Mouse (Mus musculus) c-Kit-negative CD71-positive TER-119-positive erythroid progenitor cells, embryonic 14.5 days (primary cell): Measurements from ENCODE around the gene Blnk.

Source experiments
- DNase-seq: peaks from one replicate; pipeline ENCODE4 v3.0.0-alpha.2; 2013; ENCODE audit warnings: low read depth, low spot score

Blnk gene

DNA sequence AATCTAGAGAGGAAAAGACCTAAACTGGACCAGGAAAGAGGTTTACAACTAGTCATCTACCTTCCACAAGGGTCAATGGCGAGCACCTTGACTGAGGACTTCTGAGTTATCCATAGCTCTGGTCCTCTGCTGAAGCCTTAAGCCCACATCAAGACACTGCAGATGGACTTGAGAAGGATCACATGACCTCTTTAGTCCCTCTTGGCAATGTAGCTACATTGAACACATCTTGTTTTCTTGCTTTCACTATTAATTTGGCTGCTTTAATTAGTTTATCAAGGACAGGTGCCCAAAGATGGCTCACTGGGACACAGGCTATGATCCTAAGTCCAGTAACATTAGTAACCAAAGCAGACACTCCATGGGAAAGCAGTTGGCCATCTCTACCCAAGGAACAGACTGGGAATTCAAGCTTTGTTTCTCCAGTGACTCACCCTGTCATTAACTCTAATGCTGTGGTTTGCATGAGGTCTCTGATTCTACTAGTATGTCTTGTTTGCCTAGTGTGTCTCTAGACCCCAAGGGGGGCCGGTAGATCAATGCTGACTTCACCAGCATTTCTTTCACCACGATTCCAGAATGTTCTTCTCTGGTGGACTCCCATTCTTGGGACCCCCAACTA, 9.5 kb upstream of the Blnk start:
- DNase-seq, result no peak

GRCm38 (mm10) chr19:40999569-40999968, 5.2 kb upstream of the Blnk start:
- DNase-seq, result peak; percentile 20

DNA sequence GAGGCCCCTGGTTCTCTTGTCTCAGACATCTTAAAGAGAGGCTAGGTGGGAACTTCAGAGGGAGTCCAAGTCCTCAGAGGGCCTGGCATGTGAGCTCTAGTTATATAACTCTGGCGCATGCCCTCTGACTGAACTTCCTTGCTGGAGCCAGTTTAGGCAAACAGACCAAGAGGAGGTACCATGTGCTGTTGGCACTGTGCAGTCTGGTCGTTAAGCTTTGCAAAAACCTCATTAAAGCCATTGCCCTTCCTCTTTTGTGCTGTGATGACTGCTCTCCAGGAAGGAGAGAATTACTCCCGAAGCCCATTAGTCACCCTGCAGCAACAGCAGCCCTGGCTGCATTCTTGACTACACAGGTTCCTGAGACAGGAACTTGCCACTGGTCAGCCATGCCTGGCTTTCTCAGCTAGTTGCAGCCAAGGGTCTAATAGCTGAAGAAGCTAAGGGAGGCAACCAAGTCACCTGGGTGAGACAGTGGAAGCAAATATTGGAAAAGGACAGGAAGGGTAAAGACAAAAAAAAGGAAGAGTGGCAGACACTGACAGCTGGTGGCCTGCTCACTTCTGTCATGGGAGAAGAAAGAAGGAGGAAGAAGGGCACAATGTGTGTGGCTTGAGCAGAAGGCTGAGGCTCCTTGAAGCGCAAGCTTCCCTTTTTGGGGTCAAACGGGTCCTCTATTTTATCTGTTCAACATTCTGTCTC, 4.3 kb upstream of the Blnk start:
- no peak for DNase-seq

GRCm38 (mm10) chr19:40996722-40997121, 2.4 kb upstream of the Blnk start:
- DNase-seq, result no peak

DNA sequence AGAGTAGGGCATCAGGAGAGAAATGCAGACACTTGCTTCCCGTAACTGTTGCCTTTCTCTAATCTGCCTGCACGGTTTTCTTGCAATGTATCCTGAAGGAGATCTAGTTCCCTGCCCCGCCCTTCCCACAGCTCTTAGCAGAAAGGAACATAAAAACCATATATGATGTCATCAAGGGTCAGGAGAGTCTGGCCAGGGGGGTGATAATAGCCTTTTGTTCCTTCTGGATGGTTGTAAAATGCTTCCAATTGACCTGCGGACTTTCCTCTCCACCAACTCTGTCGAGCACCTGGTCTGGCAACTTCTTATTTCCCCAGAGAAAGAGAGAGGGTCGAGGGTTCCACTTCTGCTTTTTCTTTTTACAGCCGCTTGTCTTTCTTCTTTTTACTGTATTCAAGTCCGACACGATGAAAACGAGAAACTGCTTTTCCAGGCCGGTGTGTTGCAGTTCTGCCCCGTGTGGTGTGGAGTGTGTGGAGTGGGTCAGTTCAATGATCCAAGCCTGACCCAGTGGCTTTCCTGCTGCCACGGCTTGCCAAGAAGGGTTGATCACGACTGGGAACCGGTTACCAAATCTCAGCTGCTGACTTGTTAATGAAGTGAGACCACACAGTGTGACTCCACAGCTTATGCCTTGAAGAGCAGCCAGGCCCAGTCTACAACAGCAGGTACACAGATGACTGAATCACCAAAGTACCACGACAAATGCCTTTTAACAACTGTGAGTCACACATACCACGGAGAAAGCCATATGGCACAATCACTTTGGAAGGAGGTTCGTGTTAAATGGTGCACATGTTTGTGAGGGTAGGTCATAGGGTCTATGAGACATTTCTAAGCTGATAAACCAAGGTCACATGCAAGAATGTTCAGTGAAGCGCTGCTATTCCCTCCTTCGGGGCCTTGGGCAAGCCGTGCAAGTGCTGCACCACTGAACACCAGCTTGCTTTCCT, 1.4 kb upstream of the Blnk start:
- no peak for DNase-seq

GRCm38 (mm10) chr19:40994911-40995310, 576 bp upstream of the Blnk start:
- DNase-seq, result no peak

DNA sequence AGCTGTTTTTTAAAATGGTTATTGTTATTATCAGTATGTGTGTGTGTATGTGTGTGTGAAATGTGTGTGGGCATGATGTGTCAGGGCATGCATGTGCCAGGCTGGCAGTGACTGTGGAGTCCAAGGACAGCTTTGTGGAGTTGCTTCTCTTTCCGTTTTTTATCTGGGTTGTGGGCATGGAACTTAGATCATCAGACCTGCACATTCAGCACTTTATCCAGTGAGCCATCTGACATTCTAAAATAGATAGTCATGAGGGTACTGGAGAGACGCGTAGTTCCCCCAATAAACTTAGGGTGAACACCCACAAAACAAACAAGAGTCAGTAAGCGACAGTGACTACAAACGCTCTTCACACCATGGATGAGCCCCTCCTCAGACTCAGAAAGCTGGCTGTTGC, 979 bp downstream of the Blnk start:
- no peak for DNase-seq

GRCm38 (mm10) chr19:40992517-40993044, 1.8 kb downstream of the Blnk start:
- no peak for DNase-seq

DNA sequence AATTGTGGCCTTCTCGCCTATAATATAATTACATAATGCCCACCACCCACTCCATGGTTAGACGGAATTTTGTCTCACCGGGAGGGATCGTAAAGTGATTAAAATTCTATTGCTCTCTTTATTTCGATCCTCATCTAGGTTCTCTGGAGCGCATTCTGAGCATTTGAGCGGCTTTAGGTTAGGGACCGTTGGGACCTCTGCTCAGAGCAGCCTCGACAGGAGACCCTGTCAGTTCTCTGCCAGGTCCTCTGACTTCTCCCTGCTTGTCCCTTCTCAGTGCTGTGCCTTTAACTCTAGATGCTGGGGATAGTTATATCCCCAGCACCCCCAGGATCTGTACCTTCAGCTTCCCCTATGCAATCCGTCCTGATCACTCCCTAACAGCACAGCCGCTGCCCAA, 2.2 kb downstream of the Blnk start:
- no peak for DNase-seq

DNA sequence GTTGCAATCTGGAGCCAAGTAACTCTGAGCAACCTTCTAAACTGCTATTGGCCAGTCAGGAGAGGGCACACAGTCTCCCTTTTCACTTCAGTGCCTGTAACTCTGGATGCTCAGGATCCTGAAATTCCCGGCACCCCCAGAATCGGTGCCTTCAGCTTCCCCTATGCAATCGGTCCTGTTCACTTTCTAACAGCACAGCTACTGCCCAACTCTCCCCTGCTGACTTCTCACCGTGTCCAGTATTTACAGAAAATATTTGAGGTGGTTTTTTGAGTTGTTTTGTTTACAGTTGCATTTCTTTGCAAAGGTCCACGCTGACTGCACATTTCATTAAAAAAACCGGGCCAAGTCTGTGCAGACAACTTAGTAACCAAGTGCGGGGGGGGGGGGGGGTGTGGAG, 2.7 kb downstream of the Blnk start:
- DNase-seq, result no peak

GRCm38 (mm10) chr19:40990781-40991343, 3.5 kb downstream of the Blnk start:
- DNase-seq, result no peak

GRCm38 (mm10) chr19:40989961-40990600, 4.3 kb downstream of the Blnk start:
- no peak for DNase-seq

- DNase-seq, result no peak
These were observed 5.5 kb downstream of the Blnk start for GRCm38 (mm10) chr19:40988856-40989255.

DNA sequence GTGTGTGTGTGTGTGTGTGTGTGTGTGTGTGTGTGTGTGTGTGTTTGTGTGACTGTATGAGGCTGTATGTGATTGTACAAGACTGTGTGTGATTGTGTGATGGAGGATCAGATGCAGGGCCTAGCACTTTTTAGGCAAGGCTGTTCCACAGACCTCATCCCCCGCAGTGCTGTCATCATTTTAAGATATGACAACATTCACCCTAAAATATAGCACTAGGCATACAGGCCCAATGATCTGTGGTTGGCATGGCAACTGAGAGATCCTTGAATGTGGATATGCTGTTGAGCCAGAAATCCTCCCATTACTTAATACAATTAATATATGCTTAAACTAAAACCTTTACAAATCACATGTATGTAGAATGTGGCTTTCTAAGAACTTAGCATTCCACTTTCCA, 9.8 kb downstream of the Blnk start:
- no peak for DNase-seq

- no peak for DNase-seq
These were observed 13.7 kb downstream of the Blnk start for GRCm38 (mm10) chr19:40980671-40981070.

- DNase-seq, result no peak
These were observed 16.3 kb downstream of the Blnk start for GRCm38 (mm10) chr19:40978026-40978425.

DNA sequence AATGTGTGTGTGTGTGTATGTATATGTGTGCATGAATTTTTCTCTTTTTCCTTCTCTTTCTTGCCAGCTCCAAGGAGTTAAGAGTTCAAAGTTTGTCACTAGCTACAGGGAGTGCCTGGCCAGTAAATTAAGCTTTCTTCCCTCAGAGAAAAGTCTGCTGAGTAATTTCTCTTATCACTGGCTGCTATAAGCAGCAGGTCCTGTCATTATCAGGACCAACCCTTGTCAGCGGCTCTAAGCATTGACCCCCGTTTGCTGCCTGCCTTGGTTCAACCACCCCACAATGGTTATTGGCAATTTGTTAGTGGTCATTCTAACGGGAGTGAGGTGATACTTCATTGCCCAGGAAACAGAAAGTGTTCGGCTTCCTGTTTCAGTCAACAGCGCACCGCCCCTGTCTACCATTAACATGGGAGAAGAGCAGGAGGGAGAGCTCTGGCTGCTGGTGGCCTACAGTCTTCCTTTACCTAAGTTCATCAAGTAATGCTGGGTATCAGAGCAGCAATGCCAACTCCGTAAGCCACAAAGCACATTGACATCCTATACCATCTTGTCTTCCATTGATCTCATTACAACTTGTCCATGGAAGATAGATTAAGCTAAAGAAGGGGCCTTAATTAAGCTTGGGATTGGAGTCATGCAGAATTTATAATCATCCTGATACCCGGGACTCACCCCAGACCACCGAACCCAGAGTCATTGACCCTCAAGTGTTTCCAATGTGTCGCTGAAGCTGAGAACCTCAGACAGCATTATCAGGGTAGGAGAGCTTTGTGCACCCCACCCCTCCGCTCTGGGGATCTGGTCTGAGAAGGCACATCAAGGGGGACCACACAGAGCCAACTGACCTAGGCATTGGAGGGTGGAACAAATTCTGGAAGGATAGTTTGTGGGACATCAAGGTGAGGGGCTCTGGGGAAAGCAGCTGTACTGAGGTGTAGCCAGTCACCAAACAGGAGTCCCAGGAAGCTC, 17.1 kb downstream of the Blnk start:
- no peak for DNase-seq

DNA sequence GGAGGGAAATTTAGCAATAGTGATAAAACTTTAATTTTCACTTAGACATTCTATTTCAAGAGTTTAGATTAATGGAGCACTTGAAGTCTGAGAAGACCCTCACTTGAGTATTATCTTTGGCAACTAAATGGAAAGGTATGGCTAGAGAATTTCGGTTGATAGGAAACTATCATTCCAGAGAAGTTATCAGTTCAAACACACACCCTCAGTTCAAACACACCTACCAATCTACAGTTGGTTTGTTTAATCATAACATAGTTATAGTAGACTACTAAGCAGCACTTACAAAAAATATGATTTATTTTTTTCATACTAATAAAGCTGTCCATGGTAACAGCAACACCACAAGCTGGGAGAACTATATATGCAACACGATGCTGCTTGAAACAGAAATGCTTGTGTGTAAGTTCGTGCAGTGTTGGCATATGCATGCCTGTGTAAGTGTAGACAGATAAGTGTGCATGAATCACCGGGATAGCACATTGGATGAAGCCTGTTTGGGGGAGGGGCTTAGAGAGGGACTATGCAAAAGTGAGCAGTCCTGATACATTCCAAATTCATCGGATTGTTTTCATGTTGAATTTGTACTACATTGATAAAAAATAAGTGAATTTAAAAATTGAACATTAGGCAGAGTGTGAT, 22.9 kb downstream of the Blnk start:
- no peak for DNase-seq

DNA sequence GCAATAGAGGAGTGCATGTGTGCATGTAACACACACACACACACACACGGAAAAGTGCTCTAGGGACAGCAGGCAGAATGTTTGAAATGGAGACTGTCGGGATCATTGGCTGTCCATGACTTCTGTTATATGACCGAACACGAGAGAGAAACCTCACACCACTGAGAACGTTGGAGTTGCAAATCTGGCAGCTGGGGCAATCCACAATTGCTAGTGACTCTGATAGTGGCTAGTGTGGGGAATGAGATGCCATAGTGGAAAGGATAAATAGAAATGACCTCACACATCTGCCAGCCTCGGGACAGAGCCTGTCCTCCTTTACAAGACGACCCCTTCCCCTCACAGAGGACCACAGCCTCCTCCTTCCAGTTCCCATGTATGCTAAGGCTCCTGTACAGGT, 23.6 kb downstream of the Blnk start:
- no peak for DNase-seq

DNA sequence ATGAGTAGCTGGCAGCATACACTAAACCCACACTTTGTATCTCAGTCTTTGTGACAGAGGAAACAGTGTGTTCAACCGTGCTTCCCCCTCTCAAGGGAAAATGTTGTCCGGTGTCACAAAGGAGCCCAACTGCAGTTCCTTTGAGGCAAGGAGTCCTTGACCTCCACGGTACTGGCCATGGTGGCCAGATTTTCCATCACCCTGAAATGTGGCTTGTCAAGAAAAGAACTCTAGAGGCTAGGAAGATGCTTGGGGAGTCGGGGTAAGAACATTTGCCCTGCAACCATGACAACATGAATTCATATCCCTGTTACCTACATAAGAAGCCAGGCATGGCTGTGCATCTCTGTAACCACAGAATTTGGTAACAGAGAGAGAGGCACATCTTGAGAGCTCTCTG, 24.0 kb downstream of the Blnk start:
- DNase-seq, result no peak
